Mouse (Mus musculus): ENCODE measurements around the gene Fblim1. TPM values are rescaled to one million over a fixed set of nuclear protein-coding genes. Genes with fewer than 3 reads are reported as not detected.

Fblim1 gene
- polyA plus RNA-seq, 1 experiment: 9.3 TPM

- WGBS: 16% methylated on average over 3 of the region's 3 CpGs
- TF ChIP-seq CTCF (IDR thresholded peaks at IDR 0.05; ENCODE audit: control insufficient read depth, insufficient read depth, low read length) (peak; percentile 86), POLR2A (IDR thresholded peaks at IDR 0.05; ENCODE audit: borderline replicate concordance, control insufficient read depth, low read depth, low read length) (no peak)
Measured at GRCm38 (mm10) chr4:141591547-141591946, 14.3 kb downstream of the Fblim1 start.

GRCm38 (mm10) chr4:141583919-141584318 is 22.0 kb downstream of the Fblim1 start:
- TF ChIP-seq CTCF (IDR thresholded peaks at IDR 0.05; ENCODE audit: control insufficient read depth, insufficient read depth, low read length) (no peak), POLR2A (IDR thresholded peaks at IDR 0.05; ENCODE audit: borderline replicate concordance, control insufficient read depth, low read depth, low read length) (no peak)
- WGBS: 68% methylated on average over 8 of the region's 8 CpGs
- H3K4me1 ChIP-seq (ENCODE audit: control insufficient read depth, insufficient read depth, low read length): no peaks in the 10 kb centered on the region

More at GRCm38 (mm10) chr4:141591547-141591946, 14.3 kb downstream of the Fblim1 start:
- Histone ChIP-seq H3K4me1 (ENCODE audit: control insufficient read depth, insufficient read depth, low read length) (no peaks in the 10 kb centered on the region), H3K27ac (ENCODE audit: control insufficient read depth, insufficient read depth, low read depth, low read length, poor library complexity) (no peak overlapping the region), H3K4me3 (replicated peaks; ENCODE audit: control insufficient read depth, low read depth, low read length) (no peak overlapping the region)

GRCm38 (mm10) chr4:141581051-141581450 is 24.8 kb downstream of the Fblim1 start:
- no peak overlapping the region for H3K27ac ChIP-seq (ENCODE audit: control insufficient read depth, insufficient read depth, low read depth, low read length, poor library complexity)
- no peaks in the 10 kb centered on the region for H3K4me1 ChIP-seq (ENCODE audit: control insufficient read depth, insufficient read depth, low read length)
- 88% methylated on average over 13 of the region's 13 CpGs for WGBS
- no peak overlapping the region for H3K4me3 ChIP-seq (replicated peaks; ENCODE audit: control insufficient read depth, low read depth, low read length)
- TF ChIP-seq POLR2A (IDR thresholded peaks at IDR 0.05; ENCODE audit: borderline replicate concordance, control insufficient read depth, low read depth, low read length): no peak
- no peak for TF ChIP-seq CTCF (IDR thresholded peaks at IDR 0.05; ENCODE audit: control insufficient read depth, insufficient read depth, low read length)

More at GRCm38 (mm10) chr4:141583919-141584318, 22.0 kb downstream of the Fblim1 start:
- H3K27ac ChIP-seq (ENCODE audit: control insufficient read depth, insufficient read depth, low read depth, low read length, poor library complexity): no peak overlapping the region
- H3K4me3 ChIP-seq (replicated peaks; ENCODE audit: control insufficient read depth, low read depth, low read length): no peak overlapping the region

GRCm38 (mm10) chr4:141578833-141579232 is 27.1 kb downstream of the Fblim1 start:
- no peak for TF ChIP-seq CTCF (IDR thresholded peaks at IDR 0.05; ENCODE audit: control insufficient read depth, insufficient read depth, low read length)
- no peak for TF ChIP-seq POLR2A (IDR thresholded peaks at IDR 0.05; ENCODE audit: borderline replicate concordance, control insufficient read depth, low read depth, low read length)
- 35% methylated on average over 3 of the region's 3 CpGs for WGBS

GRCm38 (mm10) chr4:141576877-141577276 is 29.0 kb downstream of the Fblim1 start:
- no peak overlapping the region for H3K27ac ChIP-seq (ENCODE audit: control insufficient read depth, insufficient read depth, low read depth, low read length, poor library complexity)
- 85% methylated on average over 7 of the region's 7 CpGs for WGBS

More at GRCm38 (mm10) chr4:141578833-141579232, 27.1 kb downstream of the Fblim1 start:
- H3K27ac ChIP-seq (ENCODE audit: control insufficient read depth, insufficient read depth, low read depth, low read length, poor library complexity): no peak overlapping the region
- H3K4me3 ChIP-seq (replicated peaks; ENCODE audit: control insufficient read depth, low read depth, low read length): no peak overlapping the region
- H3K4me1 ChIP-seq (ENCODE audit: control insufficient read depth, insufficient read depth, low read length): peaks cover 2% of the 10 kb centered on the region; the same call in 1 of the 2 replicates

GRCm38 (mm10) chr4:141576404-141576803 is 29.5 kb downstream of the Fblim1 start:
- TF ChIP-seq POLR2A (IDR thresholded peaks at IDR 0.05; ENCODE audit: borderline replicate concordance, control insufficient read depth, low read depth, low read length) (no peak), CTCF (IDR thresholded peaks at IDR 0.05; ENCODE audit: control insufficient read depth, insufficient read depth, low read length) (no peak)
- no peak overlapping the region for H3K4me3 ChIP-seq (replicated peaks; ENCODE audit: control insufficient read depth, low read depth, low read length)
- peaks cover 7% of the 10 kb centered on the region; the same call in 1 of the 2 replicates for H3K4me1 ChIP-seq (ENCODE audit: control insufficient read depth, insufficient read depth, low read length)
- WGBS: 71% methylated on average over 11 of the region's 11 CpGs
- H3K27ac ChIP-seq (ENCODE audit: control insufficient read depth, insufficient read depth, low read depth, low read length, poor library complexity): no peak overlapping the region

More at GRCm38 (mm10) chr4:141576877-141577276, 29.0 kb downstream of the Fblim1 start:
- TF ChIP-seq POLR2A (IDR thresholded peaks at IDR 0.05; ENCODE audit: borderline replicate concordance, control insufficient read depth, low read depth, low read length) (no peak), CTCF (IDR thresholded peaks at IDR 0.05; ENCODE audit: control insufficient read depth, insufficient read depth, low read length) (peak; percentile 40; the same call in 1 of the 2 replicates)
- Histone ChIP-seq H3K4me1 (ENCODE audit: control insufficient read depth, insufficient read depth, low read length) (peaks cover 6% of the 10 kb centered on the region; the same call in 1 of the 2 replicates), H3K4me3 (replicated peaks; ENCODE audit: control insufficient read depth, low read depth, low read length) (no peak overlapping the region)

GRCm38 (mm10) chr4:141574789-141575702 is 30.9 kb downstream of the Fblim1 start:
- peaks cover 8% of the 10 kb centered on the region; the same call in 1 of the 2 replicates for H3K4me1 ChIP-seq (ENCODE audit: control insufficient read depth, insufficient read depth, low read length)
- H3K4me3 ChIP-seq (replicated peaks; ENCODE audit: control insufficient read depth, low read depth, low read length): no peak overlapping the region
- 37% methylated on average over 27 of the region's 27 CpGs for WGBS
- peak; percentile 96 for TF ChIP-seq CTCF (IDR thresholded peaks at IDR 0.05; ENCODE audit: control insufficient read depth, insufficient read depth, low read length)
- TF ChIP-seq POLR2A (IDR thresholded peaks at IDR 0.05; ENCODE audit: borderline replicate concordance, control insufficient read depth, low read depth, low read length): no peak
- 0 out of 2 replicates have a peak overlapping the region, but pooled peaks have one; percentile 1 for H3K27ac ChIP-seq (ENCODE audit: control insufficient read depth, insufficient read depth, low read depth, low read length, poor library complexity)

- Histone ChIP-seq H3K27ac (ENCODE audit: control insufficient read depth, insufficient read depth, low read depth, low read length, poor library complexity) (peak overlapping the region; percentile 73), H3K4me3 (replicated peaks; ENCODE audit: control insufficient read depth, low read depth, low read length) (no peak overlapping the region), H3K4me1 (ENCODE audit: control insufficient read depth, insufficient read depth, low read length) (peaks cover 8% of the 10 kb centered on the region; the same call in 1 of the 2 replicates)
- 18% methylated on average over 6 of the region's 6 CpGs for whole genome bisulfite sequencing
- TF ChIP-seq CTCF (IDR thresholded peaks at IDR 0.05; ENCODE audit: control insufficient read depth, insufficient read depth, low read length) (no peak), POLR2A (IDR thresholded peaks at IDR 0.05; ENCODE audit: borderline replicate concordance, control insufficient read depth, low read depth, low read length) (no peak)
Measured at GRCm38 (mm10) chr4:141573359-141573966, 32.4 kb downstream of the Fblim1 start.

Data from bone marrow, adult 2 months (tissue).